ENCODE assay signal across 8 mouse cellular contexts in the genomic region with DNA sequence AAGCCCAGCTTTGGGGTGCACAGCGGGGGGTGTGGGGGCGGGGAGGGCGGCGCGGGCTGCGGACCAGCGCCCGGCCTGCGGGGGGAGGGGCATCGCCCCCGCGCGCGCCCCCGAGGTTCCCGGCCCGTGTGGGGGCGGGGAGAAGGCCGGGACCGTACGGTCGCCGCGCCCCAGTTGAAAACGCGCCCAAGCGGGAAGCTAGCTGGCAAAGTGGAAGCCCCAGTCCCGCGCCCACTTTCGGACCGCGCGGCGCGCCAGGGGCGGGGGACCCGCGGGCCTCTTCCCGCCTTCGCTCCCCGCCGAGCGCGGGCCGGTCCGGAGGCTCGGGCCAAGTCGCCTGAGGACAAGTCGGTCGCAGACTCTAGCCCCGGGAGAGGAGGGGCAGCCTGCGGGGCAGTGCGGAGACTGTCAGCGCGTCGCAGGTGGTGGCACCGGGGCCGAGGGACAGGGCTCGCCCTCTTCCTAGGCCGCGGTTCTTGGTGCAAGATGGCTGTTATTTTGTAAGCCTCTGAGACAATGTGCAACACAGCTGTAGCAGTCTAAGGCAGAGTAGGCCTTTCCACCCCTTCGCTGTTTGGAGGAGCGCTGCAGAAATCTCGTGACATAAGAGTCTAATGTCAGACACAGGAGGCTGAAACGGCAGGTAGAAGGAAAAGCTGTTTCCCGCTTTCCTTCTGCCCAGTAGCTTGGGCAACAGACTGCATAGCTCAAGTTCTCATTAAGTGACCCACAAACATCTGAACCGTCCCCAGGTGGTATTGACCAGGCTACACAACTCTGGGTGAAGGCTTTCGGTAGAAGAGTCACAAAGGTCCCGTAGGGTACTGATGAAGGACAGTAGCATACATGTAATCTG. TPM values are rescaled to one million over a fixed set of nuclear protein-coding genes. Genes with fewer than 3 reads are reported as not detected.
A peak's percentile ranks its signal among the peaks of the same experiment; 100 is the strongest.
DNase-seq lines count a peak whose midpoint lies in the region; ATAC-seq and TF ChIP-seq lines count a peak whose summit lies in the region.

A gene (minus strand): TSS at position 59 of the 856 bp plus-strand sequence.

- TF ChIP-seq POLR2A in ES-Bruce4 (IDR thresholded peaks at IDR 0.05; ENCODE audit: insufficient read depth, low read length), result no peak

- 1% methylated on average over 52 of the region's 69 CpGs for WGBS in forebrain, embryonic 14.5 days
- WGBS in liver, postnatal 0 days (ENCODE audit: insufficient replicate concordance), result 2% methylated on average over 52 of the region's 69 CpGs
- 2% methylated on average over 45 of the region's 69 CpGs for WGBS in neural tube, embryonic 15.5 days

- peak within 1 kb of the TSS; percentile 70 for H3K4me2 ChIP-seq in forebrain, embryonic 14.5 days (ENCODE audit: low read length)
- peak within 1 kb of the TSS; percentile 89 for H3K4me2 ChIP-seq in liver, postnatal 0 days (ENCODE audit: low read depth, low read length)
- H3K4me2 ChIP-seq in neural tube, embryonic 15.5 days, result peak within 1 kb of the TSS; percentile 65

- peak; percentile 78 for ATAC-seq in forebrain, embryonic 14.5 days
- ATAC-seq in liver, postnatal 0 days, result peak; percentile 65
- peak; percentile 76 for ATAC-seq in neural tube, embryonic 15.5 days (ENCODE audit: low FRiP score)

- intact Hi-C loops in heart, postnatal 25 days (cut with DNase I), result loop anchor here (2.0 kb wide), 1 partner anchor 35 kb away; no protein-coding TSS in a partner anchor

- no peak for TF ChIP-seq EP300 in ES-Bruce4 (IDR thresholded peaks at IDR 0.05; ENCODE audit: insufficient read depth, low read depth, low read length)
- no peak for TF ChIP-seq EP300 in liver, postnatal 0 days (IDR thresholded peaks at IDR 0.05; ENCODE audit: low read depth)

- peaks cover 16% of the 10 kb centered on the region for H3K36me3 ChIP-seq in ES-Bruce4 (ENCODE audit: control insufficient read depth, insufficient read depth, low read length, poor library complexity, severe bottlenecking)
- peaks cover 19% of the 10 kb centered on the region for H3K36me3 ChIP-seq in forebrain, embryonic 14.5 days (ENCODE audit: control insufficient read depth, insufficient read depth, low read length)
- peaks cover 20% of the 10 kb centered on the region for H3K36me3 ChIP-seq in liver, postnatal 0 days (replicated peaks; ENCODE audit: insufficient read depth, low read length)
- H3K36me3 ChIP-seq in neural tube, embryonic 15.5 days, result peaks cover 13% of the 10 kb centered on the region

- H3K27ac ChIP-seq in ES-Bruce4 (ENCODE audit: insufficient read depth, low read length), result peak within 1 kb of the TSS; percentile 69
- peak within 1 kb of the TSS; percentile 99 for H3K27ac ChIP-seq in forebrain, embryonic 14.5 days (ENCODE audit: low read depth, low read length)
- peak within 1 kb of the TSS; percentile 100 for H3K27ac ChIP-seq in liver, postnatal 0 days (ENCODE audit: low read depth)
- H3K27ac ChIP-seq in neural tube, embryonic 15.5 days (replicated peaks), result peak within 1 kb of the TSS; percentile 99

- H3K9me3 ChIP-seq in ES-Bruce4 (replicated peaks; ENCODE audit: control insufficient read depth, insufficient read depth, low read length, poor library complexity, severe bottlenecking), result no peaks in the 10 kb centered on the region
- H3K9me3 ChIP-seq in forebrain, embryonic 14.5 days (replicated peaks; ENCODE audit: control insufficient read depth, low read length), result no peaks in the 10 kb centered on the region
- H3K9me3 ChIP-seq in liver, postnatal 0 days (ENCODE audit: low read length), result no peaks in the 10 kb centered on the region
- H3K9me3 ChIP-seq in neural tube, embryonic 15.5 days (replicated peaks), result no peaks in the 10 kb centered on the region

- peak within 1 kb of the TSS; percentile 88 for H3K4me3 ChIP-seq in ES-Bruce4 (ENCODE audit: low read depth, low read length)
- peak within 1 kb of the TSS; percentile 95 for H3K4me3 ChIP-seq in forebrain, embryonic 14.5 days (ENCODE audit: low read depth, low read length)
- H3K4me3 ChIP-seq in liver, postnatal 0 days (ENCODE audit: low read depth, low read length), result peak within 1 kb of the TSS; percentile 83
- H3K4me3 ChIP-seq in neural tube, embryonic 15.5 days (replicated peaks), result peak within 1 kb of the TSS; percentile 97

- no peak for TF ChIP-seq CTCF in ES-Bruce4 (IDR thresholded peaks at IDR 0.05; ENCODE audit: low read depth, low read length)
- TF ChIP-seq CTCF in liver, postnatal 0 days (IDR thresholded peaks at IDR 0.05; ENCODE audit: low read depth), result no peak

- DNase-seq in brain, embryonic 18.5 days (ENCODE audit: low read depth, low spot score), result peak; percentile 46
- DNase-seq in forebrain, embryonic 14.5 days (ENCODE audit: low spot score), result peak; percentile 72
- peak; percentile 82 for DNase-seq in heart, postnatal 25 days (ENCODE audit: low spot score)
- DNase-seq in layer of hippocampus, adult 18-20 months (ENCODE audit: low spot score in 2 of 2), result peak in 1 of 2 experiments; percentile 55
- peak; percentile 89 for DNase-seq in liver, postnatal 0 days
- peak; percentile 89 for DNase-seq in thymus, postnatal 25 days

- peaks cover 5% of the 10 kb centered on the region for H3K4me1 ChIP-seq in ES-Bruce4 (ENCODE audit: control insufficient read depth, insufficient read depth, low read length)
- peaks cover 26% of the 10 kb centered on the region for H3K4me1 ChIP-seq in forebrain, embryonic 14.5 days (ENCODE audit: control insufficient read depth, insufficient read depth, low read length)
- H3K4me1 ChIP-seq in liver, postnatal 0 days (ENCODE audit: insufficient read depth), result peaks cover 34% of the 10 kb centered on the region
- peaks cover 39% of the 10 kb centered on the region for H3K4me1 ChIP-seq in neural tube, embryonic 15.5 days

- H3K27me3 ChIP-seq in ES-Bruce4 (ENCODE audit: control insufficient read depth, insufficient read depth, low read length, poor library complexity, severe bottlenecking), result no peaks in the 10 kb centered on the region
- H3K27me3 ChIP-seq in forebrain, embryonic 14.5 days (replicated peaks; ENCODE audit: control insufficient read depth, insufficient read depth, low read length), result no peaks in the 10 kb centered on the region
- no peaks in the 10 kb centered on the region for H3K27me3 ChIP-seq in liver, postnatal 0 days (ENCODE audit: insufficient read depth, low read length)
- no peaks in the 10 kb centered on the region for H3K27me3 ChIP-seq in neural tube, embryonic 15.5 days (replicated peaks)

- peak within 1 kb of the TSS; percentile 99 for H3K9ac ChIP-seq in ES-Bruce4 (ENCODE audit: low read depth, poor library complexity, severe bottlenecking)
- H3K9ac ChIP-seq in forebrain, embryonic 14.5 days (ENCODE audit: low read length), result peak within 1 kb of the TSS; percentile 100
- peak within 1 kb of the TSS; percentile 99 for H3K9ac ChIP-seq in liver, postnatal 0 days (replicated peaks)
- peak within 1 kb of the TSS; percentile 99 for H3K9ac ChIP-seq in neural tube, embryonic 15.5 days (replicated peaks)

RNA-seq across cellular contexts. Expression of the gene that starts here (rescaled TPM):
- polyA plus RNA-seq in ES-Bruce4 (2011; ENCODE audit: insufficient read depth, insufficient read length, low read depth, missing spikeins), result 679 and 698 TPM in 2 replicates
- 4,992 and 5,015 TPM in 2 replicates for polyA plus RNA-seq in forebrain, embryonic 14.5 days (2014; fragmentation: Nextera tagmentation; extraction: Ambion mirVana)
- total RNA-seq in heart, postnatal 25 days (2021), result 100 to 1,000 TPM; 494 to 517 TPM
- total RNA-seq in layer of hippocampus, adult 18-20 months (2021), result 100 to 1,000 TPM; 316 to 322 TPM
- 1,306 and 1,327 TPM in 2 replicates for polyA plus RNA-seq in liver, postnatal 0 days (2015; fragmentation: Nextera tagmentation; extraction: Ambion mirVana)
- 2,562 and 2,745 TPM in 2 replicates for polyA plus RNA-seq in neural tube, embryonic 15.5 days (2015; fragmentation: Nextera tagmentation; extraction: Ambion mirVana)
